Mouse (Mus musculus) hindbrain, embryonic 14.5 days (tissue): ENCODE measurements around the gene Olfr1256. TPM values are rescaled to one million over a fixed set of nuclear protein-coding genes. Genes with fewer than 3 reads are reported as not detected.

Experiments used
- ATAC-seq: fragments of 200-750 bp; cut with Nextera tagmentation; 2 replicates; pipeline ENCODE4 v1.8.0; 2017; ENCODE audit warnings: moderate number of reproducible peaks, mild to moderate bottlenecking, moderate TSS enrichment, moderate library complexity; ENCODE audit not compliant: low FRiP score
- DNase-seq: peaks from one replicate; pipeline ENCODE4 v3.0.0-alpha.2; 2015; ENCODE audit warnings: low spot score
- H3K27ac ChIP-seq: fragments of 300-500 bp; sonication (generic); 2 replicates; pipeline ENCODE4 v1.5.1; 2014; ENCODE audit warnings: mild to moderate bottlenecking, moderate library complexity
- H3K27me3 ChIP-seq: fragments of 300-500 bp; sonication (generic); 2 replicates; pipeline ENCODE4 v1.6.1; 2014; ENCODE audit warnings: mild to moderate bottlenecking, low read length, mixed read lengths; ENCODE audit not compliant: control insufficient read depth, insufficient read depth
- H3K36me3 ChIP-seq: fragments of 300-500 bp; sonication (generic); replicated peaks from 2 replicates; pipeline ENCODE4 v1.6.1; 2014; ENCODE audit not compliant: control insufficient read depth, insufficient read depth
- H3K4me1 ChIP-seq: fragments of 300-500 bp; sonication (generic); replicated peaks from 2 replicates; pipeline ENCODE4 v1.6.1; 2014; ENCODE audit warnings: antibody characterized with exemption, low read length, mixed read lengths; ENCODE audit not compliant: control insufficient read depth, insufficient read depth
- H3K4me2 ChIP-seq: fragments of 300-500 bp; sonication (generic); replicated peaks from 2 replicates; pipeline ENCODE4 v1.6.1; 2014; ENCODE audit warnings: mild to moderate bottlenecking, moderate library complexity
- H3K4me3 ChIP-seq: fragments of 300-500 bp; sonication (generic); replicated peaks from 2 replicates; pipeline ENCODE4 v1.5.1; 2014; ENCODE audit warnings: mild to moderate bottlenecking, low read length
- H3K9ac ChIP-seq: fragments of 300-500 bp; sonication (generic); 2 replicates; pipeline ENCODE4 v1.6.1; 2014
- H3K9me3 ChIP-seq: fragments of 300-500 bp; sonication (generic); 2 replicates; pipeline ENCODE4 v1.6.1; 2016; ENCODE audit warnings: low read length; ENCODE audit not compliant: control insufficient read depth
- WGBS: fragments of 180-500 bp; shearing (Covaris S2); extraction: QIAGEN DNeasy Blood & Tissue Kit; methylation state at CpG from one replicate; pipeline ENCODE4 v1.1.7; 2014; 5-methylcytosine and 5-hydroxymethylcytosine counted together
- polyA plus RNA-seq: library from polyadenylated mRNA; unstranded; fragments of >200 nt; fragmentation: Nextera tagmentation; extraction: Ambion mirVana; gene quantifications from 2 replicates; pipeline ENCODE4 v1.2.1, GENCODE M21; 2014

Olfr1256 gene
- polyA plus RNA-seq, result not detected in 2 replicates

GRCm38 (mm10) chr2:89841455-89841854 lies at the start of gene Olfr1256:
Gene Olfr1256 (minus strand): TSS chr2:89841555.
- H3K36me3 ChIP-seq, result no peaks in the 10 kb centered on the region
- H3K27me3 ChIP-seq, result no peaks in the 10 kb centered on the region
- no peak within 1 kb of the TSS for H3K4me2 ChIP-seq
- DNase-seq (no peak), ATAC-seq (no peak)
- H3K4me3 ChIP-seq, result no peak within 1 kb of the TSS
- H3K9ac ChIP-seq, result no peak within 1 kb of the TSS
- WGBS, result 54% methylated on average over 2 of the region's 2 CpGs
- no peaks in the 10 kb centered on the region for H3K9me3 ChIP-seq
- H3K4me1 ChIP-seq, result no peaks in the 10 kb centered on the region
- H3K27ac ChIP-seq, result no peak within 1 kb of the TSS

DNA sequence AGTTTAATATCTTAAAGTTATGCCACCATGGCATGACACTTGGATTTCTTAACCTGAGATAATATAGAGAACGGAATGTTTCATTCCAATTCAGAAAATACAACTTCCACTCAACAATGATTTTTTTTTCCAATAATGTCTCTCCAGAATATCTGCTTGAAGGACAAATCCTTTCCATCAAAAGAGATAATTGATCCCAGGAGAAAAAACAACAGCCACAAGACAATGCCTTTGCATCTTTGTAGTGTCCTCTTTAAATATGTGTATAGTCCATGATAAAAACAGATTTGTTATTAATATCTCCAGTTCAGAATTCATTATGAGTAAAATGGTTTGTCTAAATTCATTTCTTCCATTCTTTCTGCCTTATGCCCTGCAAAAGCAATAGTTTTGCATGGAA lies 36.8 kb upstream of the Olfr1256 start, which contains the start of gene Olfr1257:
Gene Olfr1257, plus strand, starts transcription at position 301 of the 400 bp plus-strand sequence.
- DNase-seq, result no peak
- no peak within 1 kb of the TSS for H3K4me3 ChIP-seq
- H3K36me3 ChIP-seq, result no peaks in the 10 kb centered on the region
- H3K27me3 ChIP-seq, result no peaks in the 10 kb centered on the region
- H3K9ac ChIP-seq, result no peak within 1 kb of the TSS
- H3K4me1 ChIP-seq, result no peaks in the 10 kb centered on the region
- no peaks in the 10 kb centered on the region for H3K9me3 ChIP-seq
- H3K27ac ChIP-seq, result no peak within 1 kb of the TSS
- no peak within 1 kb of the TSS for H3K4me2 ChIP-seq
- ATAC-seq, result no peak
- 95% methylated on average over 1 of the region's 1 CpGs for WGBS

- Histone ChIP-seq H3K9me3 (no peaks in the 10 kb centered on the region), H3K4me2 (no peak overlapping the region), H3K27me3 (no peaks in the 10 kb centered on the region), H3K4me1 (no peaks in the 10 kb centered on the region), H3K4me3 (no peak overlapping the region), H3K36me3 (no peaks in the 10 kb centered on the region), H3K9ac (no peak overlapping the region), H3K27ac (no peak overlapping the region)
- DNase-seq (no peak), ATAC-seq (no peak)
- 90% methylated on average over 1 of the region's 1 CpGs for WGBS
Observed at GRCm38 (mm10) chr2:89849230-89849629, 7.9 kb upstream of the Olfr1256 start.

DNA sequence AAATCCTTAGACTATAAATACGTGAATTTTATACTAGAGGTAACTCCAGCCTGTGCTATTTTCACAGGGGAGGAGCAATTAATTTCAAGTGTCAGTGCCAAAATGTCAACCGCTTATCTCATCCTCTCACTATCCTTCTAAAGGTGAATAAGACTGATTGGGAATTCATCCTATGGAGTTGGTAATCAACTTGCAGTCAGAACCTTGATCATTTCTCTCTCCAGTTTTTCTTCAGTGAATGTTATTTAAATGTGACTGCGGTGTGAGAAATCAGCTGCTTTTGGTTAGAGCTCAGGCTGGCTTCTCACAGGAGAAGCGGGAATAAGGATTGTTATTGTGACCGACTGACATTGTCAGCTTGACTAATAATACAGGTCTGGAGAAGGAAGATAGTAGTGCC lies 6.8 kb upstream of the Olfr1256 start, which contains the start of gene Olfr48:
Gene Olfr48, minus strand, starts transcription at position 101 of the 400 bp plus-strand sequence.
- Histone ChIP-seq H3K27me3 (no peaks in the 10 kb centered on the region), H3K9me3 (no peaks in the 10 kb centered on the region), H3K4me2 (no peak within 1 kb of the TSS), H3K36me3 (no peaks in the 10 kb centered on the region), H3K4me1 (no peaks in the 10 kb centered on the region), H3K9ac (no peak within 1 kb of the TSS), H3K27ac (no peak within 1 kb of the TSS), H3K4me3 (no peak within 1 kb of the TSS)
- ATAC-seq (no peak), DNase-seq (no peak)
- 84% methylated on average over 5 of the region's 5 CpGs for WGBS

DNA sequence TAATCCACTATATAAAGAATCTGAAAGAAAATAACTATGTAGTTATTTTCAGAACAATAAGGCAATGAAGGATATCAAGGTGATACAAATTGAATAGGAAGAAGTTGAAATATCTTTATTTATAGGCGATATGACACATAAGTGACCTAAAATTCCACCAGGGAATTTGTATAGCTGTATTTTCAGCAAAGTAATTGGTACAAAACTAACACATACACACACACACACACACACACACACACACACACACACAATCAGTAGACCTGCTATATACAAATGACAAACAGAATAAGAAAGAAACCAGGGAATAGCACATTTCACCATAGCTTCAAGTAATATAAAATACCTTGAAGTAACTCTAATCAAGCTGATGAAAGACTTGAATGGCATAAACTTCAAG lies 21.1 kb downstream of the Olfr1256 start:
- no peaks in the 10 kb centered on the region for H3K36me3 ChIP-seq
- WGBS, result 88% methylated on average over 1 of the region's 1 CpGs
- no peaks in the 10 kb centered on the region for H3K27me3 ChIP-seq
- H3K27ac ChIP-seq, result no peak overlapping the region
- ATAC-seq, result no peak
- no peak overlapping the region for H3K4me2 ChIP-seq
- no peak for DNase-seq
- no peak overlapping the region for H3K9ac ChIP-seq
- peaks cover 8% of the 10 kb centered on the region; the same call in 1 of the 2 replicates for H3K9me3 ChIP-seq
- H3K4me1 ChIP-seq, result no peaks in the 10 kb centered on the region
- H3K4me3 ChIP-seq, result no peak overlapping the region

DNA sequence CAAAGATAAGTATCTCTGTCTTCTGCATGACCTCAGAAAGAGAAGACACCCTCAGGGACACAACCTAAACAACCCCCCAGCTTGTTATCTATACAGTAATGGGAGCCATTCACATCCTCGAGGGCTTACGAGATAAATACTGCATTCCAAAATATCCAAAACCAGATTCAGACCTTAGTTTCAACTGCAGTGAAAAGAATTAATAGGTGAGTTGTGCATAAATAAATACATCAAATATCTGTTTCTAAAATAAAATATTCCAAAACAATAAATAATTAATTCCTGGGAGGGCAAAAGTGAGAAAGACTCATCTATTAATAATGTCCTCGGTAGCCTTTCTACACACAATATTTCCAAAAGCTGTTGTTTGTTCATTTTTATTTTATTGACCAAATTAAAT lies 29.6 kb downstream of the Olfr1256 start, which contains the start of gene Olfr1255:
Gene Olfr1255, plus strand, starts transcription at position 301 of the 400 bp plus-strand sequence.
- H3K9me3 ChIP-seq, result no peaks in the 10 kb centered on the region
- H3K27ac ChIP-seq, result no peak within 1 kb of the TSS
- H3K27me3 ChIP-seq, result no peaks in the 10 kb centered on the region
- H3K4me3 ChIP-seq, result no peak within 1 kb of the TSS
- no peak within 1 kb of the TSS for H3K4me2 ChIP-seq
- DNase-seq, result no peak
- ATAC-seq, result no peak
- no peaks in the 10 kb centered on the region for H3K4me1 ChIP-seq
- H3K36me3 ChIP-seq, result no peaks in the 10 kb centered on the region
- no peak within 1 kb of the TSS for H3K9ac ChIP-seq
- WGBS, result 91% methylated on average over 3 of the region's 3 CpGs

- WGBS, result 88% methylated on average over 2 of the region's 2 CpGs
- no peak for DNase-seq
Observed at GRCm38 (mm10) chr2:89810751-89811150, 30.6 kb downstream of the Olfr1256 start.

GRCm38 (mm10) chr2:89799583-89799982 lies 41.8 kb downstream of the Olfr1256 start:
- H3K27me3 ChIP-seq, result no peaks in the 10 kb centered on the region
- no peaks in the 10 kb centered on the region for H3K9me3 ChIP-seq
- H3K36me3 ChIP-seq, result no peaks in the 10 kb centered on the region
- no peak for DNase-seq
- 93% methylated on average over 3 of the region's 3 CpGs for WGBS
- no peak overlapping the region for H3K27ac ChIP-seq
- no peak for ATAC-seq
- no peaks in the 10 kb centered on the region for H3K4me1 ChIP-seq
- H3K4me2 ChIP-seq, result no peak overlapping the region
- no peak overlapping the region for H3K9ac ChIP-seq
- no peak overlapping the region for H3K4me3 ChIP-seq

More at GRCm38 (mm10) chr2:89810751-89811150, 30.6 kb downstream of the Olfr1256 start:
- ATAC-seq, result no peak
- no peak overlapping the region for H3K4me3 ChIP-seq
- H3K9me3 ChIP-seq, result no peaks in the 10 kb centered on the region
- H3K27me3 ChIP-seq, result no peaks in the 10 kb centered on the region
- H3K4me2 ChIP-seq, result no peak overlapping the region
- H3K36me3 ChIP-seq, result no peaks in the 10 kb centered on the region
- no peak overlapping the region for H3K9ac ChIP-seq
- H3K4me1 ChIP-seq, result no peaks in the 10 kb centered on the region
- H3K27ac ChIP-seq, result no peak overlapping the region

DNA sequence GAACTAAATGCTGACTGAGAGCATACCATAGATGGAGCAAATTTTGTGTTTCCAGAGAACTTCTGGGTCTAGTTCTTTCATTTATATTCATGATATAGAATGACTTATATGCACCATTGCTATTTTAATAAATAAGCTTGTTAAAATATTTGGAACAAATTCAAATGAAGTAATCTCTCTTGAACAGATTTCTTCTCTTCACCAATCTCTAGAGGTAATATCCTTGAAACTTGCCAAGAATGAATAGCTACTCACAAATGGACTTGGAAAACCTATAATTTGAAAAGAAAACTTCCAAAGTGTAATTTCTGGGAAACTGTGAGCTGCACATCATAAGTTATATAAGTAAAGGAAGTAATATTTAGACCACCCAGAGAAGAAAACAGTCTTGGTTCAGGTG lies 47.8 kb downstream of the Olfr1256 start, which contains the start of gene Olfr1254:
Gene Olfr1254, minus strand, starts transcription at position 101 of the 400 bp plus-strand sequence.
- Histone ChIP-seq H3K9ac (no peak within 1 kb of the TSS), H3K4me2 (no peak within 1 kb of the TSS), H3K27ac (no peak within 1 kb of the TSS), H3K4me1 (no peaks in the 10 kb centered on the region), H3K27me3 (no peaks in the 10 kb centered on the region), H3K4me3 (no peak within 1 kb of the TSS), H3K9me3 (no peaks in the 10 kb centered on the region), H3K36me3 (no peaks in the 10 kb centered on the region)
- ATAC-seq (no peak), DNase-seq (no peak)
